Mouse (Mus musculus) hindbrain, embryonic 16.5 days (tissue): ENCODE results near the gene Chmp6. TPM values are rescaled to one million over a fixed set of nuclear protein-coding genes. Genes with fewer than 3 reads are reported as not detected.

Experiments used
- ATAC-seq: fragments of 200-750 bp; cut with Nextera tagmentation; 2 replicates; pipeline ENCODE4 v1.8.0; 2017; ENCODE audit warnings: moderate TSS enrichment, moderate library complexity
- H3K27ac ChIP-seq: fragments of 300-500 bp; sonication (generic); 2 replicates; pipeline ENCODE4 v1.5.1; 2014; ENCODE audit warnings: low read depth, mild to moderate bottlenecking, control low read depth, low read length, moderate library complexity
- H3K27me3 ChIP-seq: fragments of 300-500 bp; sonication (generic); replicated peaks from 2 replicates; pipeline ENCODE4 v1.6.1; 2014; ENCODE audit warnings: low read length; ENCODE audit not compliant: control insufficient read depth, insufficient read depth
- H3K36me3 ChIP-seq: fragments of 300-500 bp; sonication (generic); 2 replicates; pipeline ENCODE4 v1.6.1; 2014; ENCODE audit warnings: mild to moderate bottlenecking, low read length, moderate library complexity, mixed read lengths; ENCODE audit not compliant: control insufficient read depth, insufficient read depth
- H3K4me1 ChIP-seq: fragments of 300-500 bp; sonication (generic); 2 replicates; pipeline ENCODE4 v1.6.1; 2014; ENCODE audit warnings: low read depth, low read length; ENCODE audit not compliant: control insufficient read depth, insufficient read depth
- H3K4me2 ChIP-seq: fragments of 300-500 bp; sonication (generic); 2 replicates; pipeline ENCODE4 v1.6.1; 2014; ENCODE audit warnings: mild to moderate bottlenecking, low read length, control low read depth, moderate library complexity
- H3K4me3 ChIP-seq: fragments of 300-500 bp; sonication (generic); 2 replicates; pipeline ENCODE4 v1.5.1; 2014; ENCODE audit warnings: mild to moderate bottlenecking, low read length, control low read depth, moderate library complexity
- H3K9ac ChIP-seq: fragments of 300-500 bp; sonication (generic); 2 replicates; pipeline ENCODE4 v1.6.1; 2014; ENCODE audit warnings: low read depth, mild to moderate bottlenecking, control low read depth, low read length, moderate library complexity
- H3K9me3 ChIP-seq: fragments of 300-500 bp; sonication (generic); 2 replicates; pipeline ENCODE4 v1.6.1; 2014; ENCODE audit warnings: mild to moderate bottlenecking, low read length, moderate library complexity; ENCODE audit not compliant: control insufficient read depth
- WGBS: fragments of 180-500 bp; shearing (Covaris S2); extraction: QIAGEN DNeasy Blood & Tissue Kit; methylation state at CpG from one replicate; pipeline ENCODE4 v1.1.7; 2014; 5-methylcytosine and 5-hydroxymethylcytosine counted together
- polyA plus RNA-seq: library from polyadenylated mRNA; unstranded; fragments of >200 nt; fragmentation: Nextera tagmentation; extraction: Ambion mirVana; gene quantifications from 2 replicates; pipeline ENCODE4 v1.2.1, GENCODE M21; 2015

Chmp6 gene
- polyA plus RNA-seq, 1 experiment from 2014 or later, result 114 TPM

GRCm38 (mm10) chr11:119915666-119916065, 2.4 kb downstream of the Chmp6 start:
- Histone ChIP-seq H3K9ac (no peak overlapping the region), H3K27ac (no peak overlapping the region)

GRCm38 (mm10) chr11:119916102-119916790, 3.0 kb downstream of the Chmp6 start:
- Histone ChIP-seq H3K4me3 (no peak overlapping the region), H3K4me2 (no peak overlapping the region), H3K9ac (no peak overlapping the region), H3K4me1 (peaks cover 21% of the 10 kb centered on the region), H3K9me3 (no peaks in the 10 kb centered on the region), H3K27me3 (no peaks in the 10 kb centered on the region), H3K27ac (no peak overlapping the region), H3K36me3 (peaks cover 26% of the 10 kb centered on the region)
- ATAC-seq, result no peak
- WGBS, result 83% methylated on average over 15 of the region's 15 CpGs

More at GRCm38 (mm10) chr11:119915666-119916065, 2.4 kb downstream of the Chmp6 start:
- Histone ChIP-seq H3K4me1 (peaks cover 21% of the 10 kb centered on the region), H3K9me3 (no peaks in the 10 kb centered on the region), H3K36me3 (peaks cover 26% of the 10 kb centered on the region), H3K27me3 (no peaks in the 10 kb centered on the region), H3K4me3 (no peak overlapping the region), H3K4me2 (no peak overlapping the region)
- no peak for ATAC-seq
- WGBS, result 91% methylated on average over 9 of the region's 9 CpGs

- peaks cover 26% of the 10 kb centered on the region for H3K36me3 ChIP-seq
- 87% methylated on average over 21 of the region's 21 CpGs for WGBS
Measured at GRCm38 (mm10) chr11:119916834-119917469, 3.7 kb downstream of the Chmp6 start.

GRCm38 (mm10) chr11:119918521-119918920, 5.3 kb downstream of the Chmp6 start:
- Histone ChIP-seq H3K27me3 (no peaks in the 10 kb centered on the region), H3K27ac (no peak overlapping the region), H3K4me3 (no peak overlapping the region), H3K9me3 (no peaks in the 10 kb centered on the region), H3K9ac (no peak overlapping the region), H3K36me3 (peaks cover 26% of the 10 kb centered on the region), H3K4me2 (no peak overlapping the region), H3K4me1 (peaks cover 15% of the 10 kb centered on the region)
- 80% methylated on average over 7 of the region's 7 CpGs for WGBS
- ATAC-seq, result no peak

More at GRCm38 (mm10) chr11:119916834-119917469, 3.7 kb downstream of the Chmp6 start:
- peaks cover 21% of the 10 kb centered on the region for H3K4me1 ChIP-seq
- H3K9me3 ChIP-seq, result no peaks in the 10 kb centered on the region
- H3K27ac ChIP-seq, result no peak overlapping the region
- H3K9ac ChIP-seq, result no peak overlapping the region
- no peak overlapping the region for H3K4me2 ChIP-seq
- ATAC-seq, result no peak
- H3K27me3 ChIP-seq, result no peaks in the 10 kb centered on the region
- no peak overlapping the region for H3K4me3 ChIP-seq

GRCm38 (mm10) chr11:119919432-119919831, 6.2 kb downstream of the Chmp6 start:
- H3K36me3 ChIP-seq, result peaks cover 26% of the 10 kb centered on the region
- no peak for ATAC-seq
- H3K9me3 ChIP-seq, result no peaks in the 10 kb centered on the region
- no peak overlapping the region for H3K9ac ChIP-seq
- H3K4me1 ChIP-seq, result peaks cover 12% of the 10 kb centered on the region
- no peak overlapping the region for H3K4me2 ChIP-seq
- no peaks in the 10 kb centered on the region for H3K27me3 ChIP-seq
- H3K4me3 ChIP-seq, result no peak overlapping the region
- 89% methylated on average over 4 of the region's 4 CpGs for WGBS
- H3K27ac ChIP-seq, result no peak overlapping the region

- Histone ChIP-seq H3K9ac (no peak overlapping the region), H3K36me3 (peaks cover 26% of the 10 kb centered on the region), H3K27ac (no peak overlapping the region), H3K9me3 (no peaks in the 10 kb centered on the region), H3K4me2 (no peak overlapping the region), H3K4me1 (peaks cover 7% of the 10 kb centered on the region), H3K4me3 (no peak overlapping the region), H3K27me3 (no peaks in the 10 kb centered on the region)
- WGBS, result 60% methylated on average over 8 of the region's 8 CpGs
- ATAC-seq, result no peak
Measured at GRCm38 (mm10) chr11:119919897-119920296, 6.7 kb downstream of the Chmp6 start.

- H3K36me3 ChIP-seq, result peaks cover 26% of the 10 kb centered on the region
- H3K9me3 ChIP-seq, result no peaks in the 10 kb centered on the region
- no peak overlapping the region for H3K9ac ChIP-seq
Measured at GRCm38 (mm10) chr11:119920668-119921067, 7.4 kb downstream of the Chmp6 start.

GRCm38 (mm10) chr11:119925176-119925575, 11.9 kb downstream of the Chmp6 start:
- no peak overlapping the region for H3K4me3 ChIP-seq
- H3K27me3 ChIP-seq, result no peaks in the 10 kb centered on the region
- WGBS, result 80% methylated on average over 5 of the region's 5 CpGs
- H3K27ac ChIP-seq, result no peak overlapping the region
- H3K9ac ChIP-seq, result no peak overlapping the region
- H3K9me3 ChIP-seq, result no peaks in the 10 kb centered on the region
- H3K36me3 ChIP-seq, result no peaks in the 10 kb centered on the region
- ATAC-seq, result no peak
- H3K4me1 ChIP-seq, result no peaks in the 10 kb centered on the region
- no peak overlapping the region for H3K4me2 ChIP-seq

More at GRCm38 (mm10) chr11:119920668-119921067, 7.4 kb downstream of the Chmp6 start:
- ATAC-seq, result no peak
- Histone ChIP-seq H3K27ac (no peak overlapping the region), H3K4me2 (no peak overlapping the region), H3K4me3 (no peak overlapping the region), H3K4me1 (no peaks in the 10 kb centered on the region; the same call in 1 of the 2 replicates), H3K27me3 (no peaks in the 10 kb centered on the region)
- WGBS, result 88% methylated on average over 5 of the region's 5 CpGs

GRCm38 (mm10) chr11:119926762-119927161, 13.5 kb downstream of the Chmp6 start:
- Histone ChIP-seq H3K27ac (no peak overlapping the region), H3K27me3 (no peaks in the 10 kb centered on the region), H3K4me2 (no peak overlapping the region), H3K4me1 (no peaks in the 10 kb centered on the region), H3K36me3 (no peaks in the 10 kb centered on the region), H3K9me3 (no peaks in the 10 kb centered on the region), H3K9ac (no peak overlapping the region), H3K4me3 (no peak overlapping the region)
- 87% methylated on average over 5 of the region's 5 CpGs for WGBS
- ATAC-seq, result no peak
